Mouse (Mus musculus) adipocyte (in vitro differentiated cells): ENCODE results near the gene Plac8.
A peak's percentile ranks its signal among the peaks of the same experiment; 100 is the strongest.

ENCODE experiments used
- DNase-seq: peaks from one replicate; pipeline ENCODE4 v3.0.0-alpha.2; 2016; ENCODE audit warnings: low spot score

The Plac8 gene

DNA sequence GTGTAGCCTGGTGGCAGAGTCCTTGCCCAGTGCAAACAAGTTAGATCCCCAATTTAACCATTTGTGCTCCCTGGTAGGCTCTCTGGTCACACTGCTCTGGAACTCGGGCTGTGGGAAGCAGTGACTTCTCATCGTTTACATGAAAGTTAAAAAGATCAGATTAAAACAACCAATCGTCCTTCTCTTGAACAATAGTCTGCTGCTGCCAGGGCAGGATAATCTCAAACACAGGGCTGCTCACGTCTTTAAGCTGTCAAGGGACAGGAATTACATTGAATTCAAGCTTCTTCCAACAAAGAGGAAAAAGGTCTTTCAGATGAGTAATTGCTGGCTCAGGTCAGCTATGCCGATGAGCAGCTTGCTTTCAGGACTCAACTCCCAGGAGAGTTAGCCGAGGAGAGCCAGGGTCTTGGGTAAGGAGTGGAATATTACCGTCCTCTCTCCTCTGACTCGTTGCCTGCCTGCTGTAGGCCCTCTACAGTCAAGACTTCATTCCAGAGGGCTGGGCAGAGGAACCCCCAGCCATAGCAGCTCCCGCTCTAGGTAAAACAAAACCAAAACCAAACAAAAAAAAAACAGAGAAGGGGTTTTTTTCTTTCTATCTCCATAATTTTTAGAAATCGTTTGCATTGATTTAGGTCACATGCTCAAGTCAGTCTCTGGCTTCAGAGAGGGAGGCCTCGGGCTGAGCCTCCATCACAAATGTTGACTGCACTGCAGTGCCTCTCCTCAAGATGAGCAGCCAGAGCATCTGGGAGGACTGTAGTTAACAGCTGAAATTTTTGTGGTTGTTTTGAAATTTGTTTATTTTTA lies 9.8 kb upstream of the Plac8 start:
- peak; percentile 57 for DNase-seq

DNA sequence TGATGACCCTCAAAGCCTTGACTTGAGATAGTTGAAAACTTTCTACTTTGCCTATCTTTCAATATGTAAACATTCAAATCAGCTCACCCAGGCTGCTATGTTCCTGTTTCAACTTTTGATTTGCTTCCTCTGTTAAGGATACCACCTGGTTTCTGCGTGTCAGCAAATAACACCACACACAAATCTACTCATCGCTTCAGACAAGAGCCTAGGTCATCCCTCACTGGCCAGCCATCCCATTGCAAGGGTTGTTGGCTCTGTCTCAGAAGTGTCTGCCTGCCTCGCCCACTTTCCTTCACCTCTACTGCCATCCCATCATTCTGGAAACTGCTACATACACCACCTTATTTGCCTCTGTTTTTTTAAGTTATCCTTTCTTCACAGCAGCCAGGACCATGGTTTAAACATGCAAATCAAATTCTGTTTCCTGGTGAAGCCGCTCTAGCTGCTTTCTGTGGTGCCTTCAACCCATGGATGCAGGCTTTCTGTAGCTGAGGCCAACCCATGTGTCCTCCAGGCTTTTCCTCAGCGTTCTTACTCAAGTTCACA lies 6.9 kb upstream of the Plac8 start:
- no peak for DNase-seq

DNA sequence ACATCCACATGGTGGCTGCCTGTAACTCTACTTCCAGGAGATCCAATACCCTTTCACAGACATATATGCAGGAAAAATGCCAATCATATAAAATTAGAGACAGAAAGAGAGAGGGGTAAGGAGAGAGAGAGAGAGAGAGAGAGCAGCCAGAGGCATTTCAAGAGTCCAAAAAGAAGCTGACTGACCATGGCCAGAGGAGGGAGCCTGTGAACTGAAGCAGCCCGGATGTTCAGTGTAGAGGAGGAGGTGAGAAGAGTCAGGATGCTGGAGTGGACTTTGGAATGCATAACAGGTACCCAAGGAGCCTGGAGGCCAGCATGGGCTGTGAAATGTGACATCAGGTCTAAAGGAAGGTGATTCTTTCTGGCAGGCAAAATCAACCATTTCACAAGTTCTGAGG lies 2.7 kb upstream of the Plac8 start:
- DNase-seq, result peak; percentile 22

- DNase-seq, result no peak
Observed at GRCm38 (mm10) chr5:100573256-100573655, 1.2 kb upstream of the Plac8 start.

DNA sequence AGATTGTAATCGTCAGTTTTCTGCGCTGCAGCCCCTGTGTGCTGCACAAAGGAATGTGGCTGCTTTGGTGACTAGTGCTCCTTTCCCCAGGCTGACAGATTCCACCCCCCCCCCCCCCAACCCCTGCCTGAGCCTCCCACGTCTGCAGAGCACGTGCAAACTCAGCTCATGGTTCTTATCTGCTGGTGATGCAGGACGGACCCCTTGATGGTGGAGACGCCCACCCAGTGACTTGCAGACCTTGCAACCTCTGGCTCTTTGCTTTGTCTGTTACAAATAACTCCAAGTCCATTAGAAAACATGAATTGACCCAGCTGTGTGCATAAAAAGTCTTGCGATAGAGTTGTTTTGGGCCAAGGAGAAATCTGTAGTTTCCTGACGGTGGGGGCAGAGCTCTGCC lies 1.3 kb downstream of the Plac8 start:
- no peak for DNase-seq

- no peak for DNase-seq
Observed at GRCm38 (mm10) chr5:100569997-100570595, 1.9 kb downstream of the Plac8 start.

- DNase-seq, result no peak
Observed at GRCm38 (mm10) chr5:100569250-100569934, 2.7 kb downstream of the Plac8 start.

- no peak for DNase-seq
Observed at GRCm38 (mm10) chr5:100568802-100569201, 3.2 kb downstream of the Plac8 start.

DNA sequence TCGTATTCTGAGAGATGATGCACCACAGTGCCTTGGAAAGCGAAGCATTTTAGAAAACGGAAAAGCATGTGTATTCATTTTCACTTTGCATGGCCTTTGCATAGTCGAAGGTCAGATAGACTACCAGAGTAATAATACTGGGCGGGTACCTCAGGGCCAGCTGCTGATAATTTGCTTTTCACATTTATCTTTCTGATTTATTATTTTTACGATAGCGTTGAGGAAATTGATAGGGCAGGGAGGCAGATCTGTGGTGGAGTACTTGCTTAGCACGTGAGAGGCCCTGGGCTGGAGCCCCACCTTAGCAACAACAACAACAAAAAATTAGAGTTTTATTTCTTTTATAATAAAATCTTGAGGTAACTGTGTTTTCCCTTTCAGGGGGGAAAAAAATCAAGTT lies 3.9 kb downstream of the Plac8 start:
- no peak for DNase-seq

DNA sequence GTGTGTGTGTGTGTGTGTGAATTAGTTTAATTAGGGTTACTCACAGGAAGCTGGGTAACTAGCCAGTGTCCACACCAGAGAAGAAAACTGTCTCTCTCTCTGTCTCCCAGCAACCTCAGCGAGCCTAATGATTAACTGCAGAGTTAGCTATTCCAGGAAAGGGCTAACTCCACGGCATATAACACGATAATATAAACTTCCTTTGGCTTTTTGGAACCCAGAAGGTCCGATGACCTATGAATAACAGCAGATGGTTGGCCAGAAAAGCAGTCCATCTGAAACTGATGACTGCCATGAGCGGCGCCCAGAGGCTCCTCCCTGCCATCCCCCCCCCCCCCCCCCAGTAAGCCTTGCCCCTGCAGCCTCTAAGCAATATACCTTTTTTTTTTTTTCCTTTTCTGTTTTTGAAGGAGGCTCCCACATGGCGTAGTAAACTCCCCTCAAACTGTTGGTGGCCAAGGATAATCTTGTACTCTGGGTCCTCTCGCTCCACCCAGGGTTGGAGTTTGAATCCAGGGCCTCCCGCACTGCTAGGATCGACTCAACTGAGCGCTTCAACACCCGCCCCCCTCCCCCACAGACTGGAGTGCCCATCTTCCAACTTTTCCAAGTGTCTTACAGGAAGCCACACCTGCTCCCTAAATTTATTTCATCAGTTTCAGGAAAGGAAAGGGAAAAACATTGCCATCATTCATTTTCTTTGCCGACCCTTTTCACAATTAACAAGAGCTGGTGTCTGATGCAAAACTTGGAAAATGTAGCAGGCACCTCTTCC lies 4.6 kb downstream of the Plac8 start:
- DNase-seq, result peak; percentile 11

GRCm38 (mm10) chr5:100566798-100567197 lies 5.2 kb downstream of the Plac8 start:
- DNase-seq, result no peak

- DNase-seq, result no peak
Observed at GRCm38 (mm10) chr5:100562702-100563101, 9.3 kb downstream of the Plac8 start.

DNA sequence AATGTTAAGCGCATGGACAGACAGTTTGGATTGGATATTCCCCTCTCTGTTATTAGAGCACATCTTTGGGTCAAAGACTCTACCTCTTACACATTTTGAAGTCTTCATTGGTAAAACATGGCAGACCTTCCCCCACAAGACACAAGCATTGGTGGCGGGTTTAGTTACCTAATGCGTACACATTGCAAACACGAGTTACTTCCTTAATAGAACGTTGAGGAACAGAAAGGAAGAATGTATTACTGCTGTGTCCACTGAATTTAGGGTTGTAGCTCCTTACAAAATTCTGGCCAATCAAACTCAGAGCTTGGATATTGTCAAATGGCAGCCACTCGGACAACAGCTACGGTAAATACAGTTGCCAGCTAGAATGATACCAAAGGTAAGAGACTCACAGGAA lies 12.7 kb downstream of the Plac8 start:
- no peak for DNase-seq

- DNase-seq, result peak; percentile 43
Observed at GRCm38 (mm10) chr5:100558783-100559182, 13.3 kb downstream of the Plac8 start.

GRCm38 (mm10) chr5:100557537-100557936 lies 14.5 kb downstream of the Plac8 start:
- DNase-seq, result no peak

DNA sequence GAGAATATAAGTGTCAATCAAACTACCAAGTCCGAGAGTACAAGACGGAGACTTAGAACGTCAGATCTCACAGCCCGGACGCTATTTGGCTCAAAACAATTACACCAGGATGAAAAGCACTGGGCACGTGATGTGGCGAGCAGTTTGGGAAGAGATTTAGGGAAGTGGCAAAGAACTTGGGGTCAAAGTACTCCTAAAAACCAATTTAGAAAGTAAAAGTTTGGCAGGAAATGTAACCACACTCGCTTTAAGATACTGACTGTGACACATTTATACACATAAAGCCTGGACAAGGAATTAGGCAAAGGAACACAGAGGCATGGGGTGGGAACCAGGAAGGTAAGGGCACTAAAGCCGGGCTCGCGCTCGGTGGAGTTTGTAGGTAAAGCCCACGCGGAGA lies 15.0 kb downstream of the Plac8 start:
- DNase-seq, result no peak

- DNase-seq, result no peak
Observed at GRCm38 (mm10) chr5:100553426-100553825, 18.6 kb downstream of the Plac8 start.

DNA sequence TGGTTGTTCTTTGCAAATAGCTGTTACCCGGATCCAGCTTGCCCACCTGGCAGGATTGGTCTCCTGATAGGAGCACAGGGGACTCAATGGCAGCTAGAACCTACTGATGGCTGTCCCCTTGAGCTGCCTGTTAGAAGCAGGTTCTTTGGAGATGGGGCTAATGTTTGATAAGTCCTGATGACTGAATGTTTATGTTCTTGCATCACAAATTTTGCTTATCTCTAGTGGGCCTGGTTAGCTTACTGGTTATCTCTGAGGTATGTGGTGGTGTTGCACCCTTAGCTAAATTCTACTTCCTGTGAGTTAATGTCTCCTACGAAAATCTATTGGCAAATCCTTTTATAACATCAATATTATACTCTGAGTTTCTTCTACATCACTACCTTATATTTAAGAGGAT lies 20.1 kb downstream of the Plac8 start:
- DNase-seq, result no peak

GRCm38 (mm10) chr5:100550151-100550550 lies 21.9 kb downstream of the Plac8 start:
- DNase-seq, result no peak

GRCm38 (mm10) chr5:100549311-100549710 lies 22.7 kb downstream of the Plac8 start:
- no peak for DNase-seq

DNA sequence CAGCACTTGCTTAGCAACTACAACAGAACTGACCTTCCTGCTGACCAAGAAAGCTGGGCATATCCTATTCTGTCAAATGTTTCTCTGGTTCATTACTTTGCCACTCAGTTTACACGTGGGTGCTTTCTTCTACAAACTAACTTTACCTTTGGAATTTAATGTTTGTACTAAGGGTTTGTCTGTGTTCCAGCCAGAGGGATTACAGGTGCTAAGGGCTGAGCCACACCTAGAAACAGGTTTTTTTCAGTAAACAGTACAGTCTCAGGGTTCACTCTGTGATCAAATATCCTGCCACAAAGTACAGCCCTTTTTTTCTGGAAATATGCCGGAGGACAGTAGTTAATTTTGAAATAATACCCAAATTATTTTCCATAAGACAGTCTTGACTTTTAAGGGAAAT lies 23.8 kb downstream of the Plac8 start:
- no peak for DNase-seq
